Mouse (Mus musculus): ENCODE results near the gene 2900011O08Rik. TPM values are rescaled to one million over a fixed set of nuclear protein-coding genes. Genes with fewer than 3 reads are reported as not detected.

Gene 2900011O08Rik
- polyA plus RNA-seq, 1 experiment, result 1.6 TPM

DNA sequence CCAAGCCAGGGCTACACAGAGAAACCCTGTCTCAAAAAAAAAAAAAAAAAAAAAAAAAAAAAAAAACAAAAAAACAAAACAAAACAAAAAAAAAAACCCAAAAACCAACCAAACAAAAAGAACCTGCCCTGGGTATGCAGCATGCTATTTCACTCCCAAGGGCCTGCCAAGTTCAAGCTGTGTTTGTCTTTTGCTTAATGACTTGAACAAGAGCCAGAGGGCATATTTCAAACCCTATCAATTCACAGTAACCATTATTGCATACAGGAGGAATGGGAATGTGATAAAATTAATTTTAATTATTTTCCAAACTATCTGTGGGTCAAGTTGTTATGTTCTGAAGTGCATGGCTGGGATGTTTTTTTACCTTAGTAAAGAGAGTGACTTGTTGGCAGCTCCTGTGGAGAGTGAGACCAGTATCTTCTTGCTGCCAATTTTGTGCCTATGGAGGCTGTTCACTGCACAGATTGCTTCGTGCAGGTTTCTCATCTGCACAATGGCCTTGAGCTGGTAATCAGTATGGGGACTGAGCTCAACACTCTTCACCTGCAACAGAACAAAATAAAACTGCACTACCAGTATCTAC lies 151.7 kb downstream of the 2900011O08Rik start:
- TF ChIP-seq POLR2A (IDR thresholded peaks at IDR 0.05; ENCODE audit: borderline replicate concordance, control insufficient read depth, low read depth, low read length) (no peak), CTCF (IDR thresholded peaks at IDR 0.05; ENCODE audit: control insufficient read depth, insufficient read depth, low read length) (no peak)
- no peak overlapping the region for H3K4me3 ChIP-seq (replicated peaks; ENCODE audit: control insufficient read depth, low read depth, low read length)
- H3K27ac ChIP-seq (ENCODE audit: control insufficient read depth, insufficient read depth, low read depth, low read length, poor library complexity), result no peak overlapping the region
- no peaks in the 10 kb centered on the region for H3K4me1 ChIP-seq (ENCODE audit: control insufficient read depth, insufficient read depth, low read length)
- WGBS, result 94% methylated on average over 1 of the region's 1 CpGs

DNA sequence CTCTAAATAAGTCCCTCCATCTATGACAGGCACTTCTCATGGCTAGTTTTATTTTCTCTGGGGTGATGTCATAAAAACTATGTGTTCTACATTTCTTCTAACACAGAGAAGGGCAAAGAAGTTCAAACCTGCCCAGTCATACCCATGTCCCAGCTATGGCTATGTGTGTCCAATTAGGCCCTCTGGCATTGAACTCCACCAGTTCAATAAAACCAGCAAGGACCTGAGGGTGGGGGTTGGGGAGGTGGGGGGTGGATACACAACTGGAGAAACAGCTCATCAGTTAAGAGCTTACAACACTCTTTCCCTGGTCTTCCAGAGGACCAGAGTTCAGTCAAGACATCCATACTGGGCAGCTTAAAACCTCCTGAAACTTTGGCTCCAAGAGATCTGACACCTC lies 152.7 kb downstream of the 2900011O08Rik start:
- no peak for TF ChIP-seq POLR2A (IDR thresholded peaks at IDR 0.05; ENCODE audit: borderline replicate concordance, control insufficient read depth, low read depth, low read length)
- no peak for TF ChIP-seq CTCF (IDR thresholded peaks at IDR 0.05; ENCODE audit: control insufficient read depth, insufficient read depth, low read length)
- no peak overlapping the region for H3K27ac ChIP-seq (ENCODE audit: control insufficient read depth, insufficient read depth, low read depth, low read length, poor library complexity)
- H3K4me1 ChIP-seq (ENCODE audit: control insufficient read depth, insufficient read depth, low read length), result no peaks in the 10 kb centered on the region
- no peak overlapping the region for H3K4me3 ChIP-seq (replicated peaks; ENCODE audit: control insufficient read depth, low read depth, low read length)

DNA sequence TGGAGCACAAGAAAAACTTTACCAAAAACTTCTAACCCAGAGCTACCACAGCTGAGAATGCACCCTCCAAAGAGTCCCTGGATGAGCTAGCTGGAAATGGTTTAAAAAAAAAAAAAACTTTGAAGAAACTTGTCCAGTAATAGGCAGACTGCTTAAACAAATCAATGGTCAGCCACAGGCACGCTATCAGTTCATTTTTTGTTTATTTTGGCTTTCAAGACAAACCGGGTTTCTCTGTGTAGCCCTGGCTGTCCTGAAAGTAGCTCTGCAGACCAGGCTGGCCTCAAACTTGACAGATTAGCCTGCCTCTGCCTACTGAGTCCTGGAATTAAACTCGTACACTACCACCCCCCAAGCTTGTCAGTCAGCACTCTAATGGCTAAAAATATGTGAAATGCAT lies 156.9 kb downstream of the 2900011O08Rik start:
- Histone ChIP-seq H3K27ac (ENCODE audit: control insufficient read depth, insufficient read depth, low read depth, low read length, poor library complexity) (no peak overlapping the region), H3K4me3 (replicated peaks; ENCODE audit: control insufficient read depth, low read depth, low read length) (no peak overlapping the region), H3K4me1 (ENCODE audit: control insufficient read depth, insufficient read depth, low read length) (no peaks in the 10 kb centered on the region)
- WGBS, result 90% methylated on average over 3 of the region's 3 CpGs
- no peak for TF ChIP-seq POLR2A (IDR thresholded peaks at IDR 0.05; ENCODE audit: borderline replicate concordance, control insufficient read depth, low read depth, low read length)
- no peak for TF ChIP-seq CTCF (IDR thresholded peaks at IDR 0.05; ENCODE audit: control insufficient read depth, insufficient read depth, low read length)

DNA sequence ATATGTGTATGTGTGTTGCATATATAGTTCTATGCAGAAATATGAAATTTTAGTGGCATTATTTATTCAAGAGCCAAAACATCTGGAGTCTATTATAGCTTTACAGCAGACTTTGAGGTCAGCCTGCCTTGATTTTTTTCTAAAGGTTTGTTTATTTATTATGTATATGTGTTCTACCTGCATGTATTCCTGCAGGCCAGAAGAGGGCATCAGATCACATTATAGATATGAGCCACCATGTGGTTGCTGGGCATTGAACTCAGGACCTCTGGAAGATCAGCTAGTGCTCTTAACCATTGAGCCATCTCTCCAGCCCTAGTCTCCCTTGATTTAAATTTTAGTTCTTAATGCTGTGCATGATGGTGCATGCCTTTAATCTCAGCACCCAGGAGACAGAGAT lies 161.3 kb downstream of the 2900011O08Rik start:
- H3K4me3 ChIP-seq (replicated peaks; ENCODE audit: control insufficient read depth, low read depth, low read length), result no peak overlapping the region
- no peak for TF ChIP-seq CTCF (IDR thresholded peaks at IDR 0.05; ENCODE audit: control insufficient read depth, insufficient read depth, low read length)
- TF ChIP-seq POLR2A (IDR thresholded peaks at IDR 0.05; ENCODE audit: borderline replicate concordance, control insufficient read depth, low read depth, low read length), result no peak
- peaks cover 2% of the 10 kb centered on the region; the same call in 1 of the 2 replicates for H3K4me1 ChIP-seq (ENCODE audit: control insufficient read depth, insufficient read depth, low read length)
- no peak overlapping the region for H3K27ac ChIP-seq (ENCODE audit: control insufficient read depth, insufficient read depth, low read depth, low read length, poor library complexity)

Other genes starting within 250 kb of the 2900011O08Rik start
- gene Rrn3, start 205.9 kb upstream of the 2900011O08Rik start, polyA plus RNA-seq (2011; ENCODE audit: insufficient read depth, insufficient read length, low replicate concordance, missing spikeins), result 10.0 and 20.5 TPM in 2 replicates
- gene Ntan1, start 167.8 kb upstream of the 2900011O08Rik start, polyA plus RNA-seq (2011; ENCODE audit: insufficient read depth, insufficient read length, low replicate concordance, missing spikeins), result 25.0 and 43.3 TPM in 2 replicates
- 34.1 and 70.8 TPM in 2 replicates for gene Pdxdc1, start 83.5 kb upstream of the 2900011O08Rik start, polyA plus RNA-seq (2011; ENCODE audit: insufficient read depth, insufficient read length, low replicate concordance, missing spikeins)
- gene Mpv17l, start 83.4 kb upstream of the 2900011O08Rik start, polyA plus RNA-seq (2011; ENCODE audit: insufficient read depth, insufficient read length, low replicate concordance, missing spikeins), result 2.0 and 3.7 TPM in 2 replicates
- gene Ifitm7, start 284 bp downstream of the 2900011O08Rik start, polyA plus RNA-seq (2011; ENCODE audit: insufficient read depth, insufficient read length, low replicate concordance, missing spikeins), result 3.8 TPM in 1 of 2 replicates, not detected in the other
- gene Nde1, start 176.7 kb downstream of the 2900011O08Rik start, polyA plus RNA-seq (2011; ENCODE audit: insufficient read depth, insufficient read length, low replicate concordance, missing spikeins), result 59.2 and 76.7 TPM in 2 replicates
- gene Marf1, start 176.7 kb downstream of the 2900011O08Rik start, polyA plus RNA-seq (2011; ENCODE audit: insufficient read depth, insufficient read length, low replicate concordance, missing spikeins), result 18.8 and 31.2 TPM in 2 replicates